Mouse (Mus musculus) intestine, postnatal 0 days (tissue): ENCODE data around the gene Myo1b. TPM values are rescaled to one million over a fixed set of nuclear protein-coding genes. Genes with fewer than 3 reads are reported as not detected.

ENCODE experiments used
- ATAC-seq: fragments of 200-750 bp; cut with Nextera tagmentation; 2 replicates; pipeline ENCODE4 v1.8.0; 2017; ENCODE audit warnings: mild to moderate bottlenecking, moderate TSS enrichment, moderate library complexity
- H3K27ac ChIP-seq: fragments of 300-500 bp; sonication (generic); 2 replicates; pipeline ENCODE4 v1.5.1; 2014; ENCODE audit warnings: mild to moderate bottlenecking, low read depth, low read length, moderate library complexity
- H3K27me3 ChIP-seq: fragments of 300-500 bp; sonication (generic); replicated peaks from 2 replicates; pipeline ENCODE4 v1.6.1; 2014; ENCODE audit warnings: low read length, mixed read lengths; ENCODE audit not compliant: control insufficient read depth, insufficient read depth
- H3K36me3 ChIP-seq: fragments of 300-500 bp; sonication (generic); 2 replicates; pipeline ENCODE4 v1.6.1; 2014; ENCODE audit warnings: mild to moderate bottlenecking, moderate library complexity; ENCODE audit not compliant: control insufficient read depth, insufficient read depth
- H3K4me1 ChIP-seq: fragments of 300-500 bp; sonication (generic); replicated peaks from 2 replicates; pipeline ENCODE4 v1.6.1; 2014; ENCODE audit warnings: antibody characterized with exemption, low read length, mixed read lengths; ENCODE audit not compliant: control insufficient read depth, insufficient read depth
- H3K4me2 ChIP-seq: fragments of 300-500 bp; sonication (generic); replicated peaks from 2 replicates; pipeline ENCODE4 v1.6.1; 2014; ENCODE audit warnings: low read depth, mild to moderate bottlenecking, moderate library complexity
- H3K4me3 ChIP-seq: fragments of 300-500 bp; sonication (generic); 2 replicates; pipeline ENCODE4 v1.5.1; 2014; ENCODE audit warnings: low read depth, low read length
- H3K9ac ChIP-seq: fragments of 300-500 bp; sonication (generic); 2 replicates; pipeline ENCODE4 v1.6.1; 2014; ENCODE audit warnings: mild to moderate bottlenecking, low read depth, low read length
- H3K9me3 ChIP-seq: fragments of 300-500 bp; sonication (generic); 2 replicates; pipeline ENCODE4 v1.6.1; 2016; ENCODE audit warnings: mixed run types; ENCODE audit not compliant: control insufficient read depth
- CTCF ChIP-seq: sonication (generic); IDR thresholded peaks from 2 replicates; pipeline ENCODE4 v1.5.1; 2016; ENCODE audit warnings: low read depth, mild to moderate bottlenecking, control low read depth, antibody characterized with exemption, moderate library complexity
- WGBS: fragments of 180-500 bp; shearing (Covaris S2); extraction: QIAGEN DNeasy Blood & Tissue Kit; methylation state at CpG from one replicate; pipeline ENCODE4 v1.1.7; 2014; 5-methylcytosine and 5-hydroxymethylcytosine counted together
- polyA plus RNA-seq: library from polyadenylated mRNA; unstranded; fragments of >200 nt; fragmentation: Nextera tagmentation; extraction: Ambion mirVana; gene quantifications from 2 replicates; pipeline ENCODE4 v1.2.1, GENCODE M21; 2015

Gene Myo1b
- polyA plus RNA-seq, 1 experiment from 2014 or later = 15.8 TPM

DNA sequence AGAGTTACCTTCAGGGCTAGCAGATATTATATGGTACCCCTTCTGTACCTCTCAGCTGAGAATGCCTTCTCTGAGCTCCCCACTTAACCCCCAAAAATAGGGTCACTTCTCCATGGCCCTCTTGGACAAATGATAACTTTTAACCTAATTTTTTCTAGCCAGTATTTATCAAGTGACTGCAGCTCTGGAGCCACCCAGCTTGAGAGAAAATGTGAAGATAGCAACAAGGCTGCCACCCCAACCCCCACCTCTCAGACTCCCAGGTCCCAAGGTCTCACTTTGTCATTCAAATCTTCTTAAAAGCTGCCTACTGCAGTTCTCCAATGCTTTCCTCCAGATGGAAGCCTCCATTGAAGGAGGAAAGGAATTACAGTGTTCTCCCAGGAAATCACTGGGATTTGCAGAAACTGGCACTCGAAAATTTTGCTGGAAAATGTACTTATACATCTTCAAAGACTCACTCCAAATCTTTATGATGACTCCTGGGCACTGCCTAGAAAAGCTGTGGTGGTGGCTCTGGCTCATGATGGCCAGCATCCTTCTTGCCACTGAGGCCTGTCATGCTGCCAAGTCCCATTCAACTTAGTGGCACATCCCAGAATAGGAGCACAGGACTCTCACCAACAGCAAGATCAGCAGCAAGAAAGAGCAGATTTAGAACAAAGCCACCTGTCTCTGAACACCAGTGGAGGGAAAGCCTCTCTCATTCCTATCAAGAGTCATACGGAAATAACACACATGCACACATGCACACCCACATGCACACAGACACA, 70.4 kb downstream of the Myo1b start:
- Histone ChIP-seq H3K4me1 (no peaks in the 10 kb centered on the region), H3K27ac (no peak overlapping the region), H3K4me3 (no peak overlapping the region), H3K4me2 (no peak overlapping the region), H3K27me3 (no peaks in the 10 kb centered on the region), H3K9me3 (no peaks in the 10 kb centered on the region), H3K36me3 (no peaks in the 10 kb centered on the region), H3K9ac (no peak overlapping the region)
- ATAC-seq = no peak
- 84% methylated on average over 2 of the region's 2 CpGs for WGBS
- TF ChIP-seq CTCF = no peak

- no peak; the same call in 1 of the 2 replicates for ATAC-seq
- H3K4me1 ChIP-seq = peaks cover 4% of the 10 kb centered on the region; the same call in 1 of the 2 replicates
- no peak overlapping the region for H3K4me3 ChIP-seq
- H3K27me3 ChIP-seq = no peaks in the 10 kb centered on the region
- H3K9ac ChIP-seq = no peak overlapping the region
- H3K4me2 ChIP-seq = no peak overlapping the region
- H3K9me3 ChIP-seq = no peaks in the 10 kb centered on the region
- TF ChIP-seq CTCF = peak; percentile 47
- H3K36me3 ChIP-seq = no peaks in the 10 kb centered on the region
- no peak overlapping the region for H3K27ac ChIP-seq
- 76% methylated on average over 11 of the region's 11 CpGs for WGBS
These were observed 77.8 kb downstream of the Myo1b start for GRCm38 (mm10) chr1:51837845-51838623.

DNA sequence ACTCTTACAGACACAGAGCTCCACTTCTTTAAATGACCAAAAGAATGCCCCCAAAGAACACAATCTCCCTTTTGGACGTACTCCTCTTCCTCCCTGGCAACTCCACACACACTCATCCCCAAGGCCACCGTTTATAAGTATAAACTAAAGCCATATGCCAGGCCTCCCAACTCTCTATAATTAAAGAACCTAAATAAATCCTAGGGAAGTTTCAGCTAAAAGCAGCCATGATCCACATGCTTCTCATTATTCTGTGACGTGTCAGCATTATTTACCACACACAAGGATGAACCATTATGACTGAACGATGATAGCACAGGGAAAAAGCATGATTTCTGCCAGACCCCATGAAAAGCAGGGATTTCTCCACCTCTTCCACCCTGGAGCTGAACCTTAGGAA, 78.6 kb downstream of the Myo1b start:
- WGBS = 64% methylated on average over 4 of the region's 4 CpGs
- ATAC-seq = no peak
- no peak overlapping the region for H3K27ac ChIP-seq

DNA sequence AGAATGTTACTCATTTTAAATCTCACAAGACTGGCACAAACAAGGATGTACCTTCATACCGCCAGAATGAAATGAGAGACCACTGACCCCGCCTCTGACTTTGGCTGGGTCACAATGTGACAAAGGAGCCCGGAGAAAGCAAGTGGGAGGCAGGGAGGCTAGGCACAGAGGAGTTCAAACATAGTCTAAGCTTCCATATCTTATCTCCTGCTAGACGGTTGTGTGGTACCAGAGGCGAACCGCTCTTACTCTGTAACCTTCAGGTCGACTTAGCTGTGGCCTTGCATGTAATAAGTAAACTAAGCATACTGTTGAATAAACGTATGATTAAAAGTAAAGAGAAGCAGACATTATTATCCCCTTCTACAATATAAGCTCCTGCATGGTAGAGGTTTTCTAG, 80.1 kb downstream of the Myo1b start:
- 35% methylated on average over 8 of the region's 8 CpGs for WGBS
- Histone ChIP-seq H3K9me3 (no peaks in the 10 kb centered on the region), H3K4me1 (peaks cover 4% of the 10 kb centered on the region; the same call in 1 of the 2 replicates), H3K4me3 (no peak overlapping the region), H3K9ac (no peak overlapping the region), H3K4me2 (no peak overlapping the region), H3K36me3 (no peaks in the 10 kb centered on the region; the same call in 1 of the 2 replicates), H3K27ac (no peak overlapping the region), H3K27me3 (no peaks in the 10 kb centered on the region)
- TF ChIP-seq CTCF = no peak
- ATAC-seq = no peak

More for the DNA sequence above, 78.6 kb downstream of the Myo1b start:
- TF ChIP-seq CTCF = no peak
- H3K9ac ChIP-seq = no peak overlapping the region
- H3K4me3 ChIP-seq = no peak overlapping the region
- H3K4me1 ChIP-seq = peaks cover 4% of the 10 kb centered on the region; the same call in 1 of the 2 replicates
- no peaks in the 10 kb centered on the region for H3K9me3 ChIP-seq
- no peaks in the 10 kb centered on the region; the same call in 1 of the 2 replicates for H3K36me3 ChIP-seq
- no peak overlapping the region for H3K4me2 ChIP-seq
- no peaks in the 10 kb centered on the region for H3K27me3 ChIP-seq

- Histone ChIP-seq H3K27me3 (no peaks in the 10 kb centered on the region), H3K9ac (no peak overlapping the region), H3K27ac (no peak overlapping the region), H3K4me3 (no peak overlapping the region), H3K36me3 (no peaks in the 10 kb centered on the region; the same call in 1 of the 2 replicates), H3K4me2 (no peak overlapping the region), H3K9me3 (no peaks in the 10 kb centered on the region), H3K4me1 (peaks cover 3% of the 10 kb centered on the region; the same call in 1 of the 2 replicates)
- no peak for TF ChIP-seq CTCF
- 72% methylated on average over 3 of the region's 3 CpGs for WGBS
- ATAC-seq = no peak
These were observed 81.8 kb downstream of the Myo1b start for GRCm38 (mm10) chr1:51834072-51834471.

DNA sequence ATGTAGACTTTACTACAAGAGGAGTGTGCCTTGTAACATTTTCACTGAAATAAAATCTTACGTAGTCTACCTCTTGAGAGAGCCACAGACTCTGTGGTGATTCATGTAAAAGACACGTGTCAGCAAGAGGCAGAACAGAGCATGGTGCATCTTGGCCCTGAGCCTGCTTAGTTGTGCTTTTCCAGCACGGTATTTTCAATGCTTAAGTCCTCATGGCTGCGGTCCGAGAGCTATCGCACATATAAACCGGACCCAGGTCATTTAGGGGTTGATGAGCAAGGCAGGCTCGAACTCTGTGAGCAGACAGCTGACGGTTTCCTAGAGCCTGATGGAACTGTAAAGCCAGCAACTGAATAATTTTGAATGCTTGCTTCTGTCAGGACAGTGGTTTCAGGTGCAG, 86.5 kb downstream of the Myo1b start:
- H3K4me2 ChIP-seq = no peak overlapping the region
- H3K36me3 ChIP-seq = no peaks in the 10 kb centered on the region; the same call in 1 of the 2 replicates
- WGBS = 67% methylated on average over 9 of the region's 9 CpGs
- no peaks in the 10 kb centered on the region for H3K4me1 ChIP-seq
- no peak overlapping the region for H3K9ac ChIP-seq
- ATAC-seq = no peak
- H3K27ac ChIP-seq = no peak overlapping the region
- no peak for TF ChIP-seq CTCF
- H3K4me3 ChIP-seq = no peak overlapping the region
- H3K9me3 ChIP-seq = no peaks in the 10 kb centered on the region
- H3K27me3 ChIP-seq = no peaks in the 10 kb centered on the region
